33 mouse cellular contexts compared by ENCODE assay signal in the genomic region with DNA sequence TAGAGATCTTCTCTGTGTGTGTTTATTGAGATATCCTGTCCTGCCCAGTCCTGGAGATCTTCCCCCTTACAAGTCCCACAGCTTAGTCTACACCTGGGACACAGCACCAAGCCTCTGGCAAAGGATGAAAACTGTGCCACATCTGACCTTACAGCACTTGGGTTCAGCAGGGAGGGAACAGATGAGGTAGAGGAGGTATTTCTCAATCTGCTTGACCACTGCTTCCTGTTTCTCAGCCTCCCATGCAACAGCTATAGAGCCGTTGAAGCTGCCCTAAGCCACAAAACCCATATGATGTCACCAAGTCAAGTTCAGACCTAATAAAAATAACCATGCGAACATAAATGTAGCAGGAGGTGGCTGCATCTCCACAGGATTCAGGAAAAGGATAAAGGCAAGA. TPM values are rescaled to one million over a fixed set of nuclear protein-coding genes. Genes with fewer than 3 reads are reported as not detected.
A peak's percentile ranks its signal among the peaks of the same experiment; 100 is the strongest.
DNase-seq lines count a peak whose midpoint lies in the region; ATAC-seq lines count a peak whose summit lies in the region.
"Had no signal": no experiment of that assay in that cellular context is flagged by ENCODE, and none has a peak within 500 bp of the region (broad histone marks: within the 10 kb centered on the region; RNA-seq: fewer than 3 reads in every experiment).

No protein-coding gene starts in this region.

- H3K4me3 ChIP-seq in liver, embryonic 16.5 days (ENCODE audit: low read depth, low read length) = no peak overlapping the region
- no peak overlapping the region for H3K4me3 ChIP-seq in liver, embryonic 11.5 days (ENCODE audit: low read depth, low read length)
- H3K4me3 ChIP-seq: embryonic facial prominence, embryonic 13.5 days; erythroblast, embryonic 14.5 days; forebrain, embryonic 12.5 days; left cerebral cortex, adult 2 months; megakaryocyte, embryonic 14.5 days; midbrain, embryonic 13.5 days; myocyte had no signal

- peak; percentile 27; the same call in 1 of the 2 replicates for ATAC-seq in liver, embryonic 16.5 days (ENCODE audit: low read depth)
- ATAC-seq in liver, embryonic 11.5 days (replicated peaks; ENCODE audit: low FRiP score) = no peak
- ATAC-seq in megakaryocyte progenitor cell, adult 5-6 weeks (replicated peaks; ENCODE audit: poor library complexity) = peak; percentile 100
- ATAC-seq: hindbrain, postnatal 0 days; intestine, postnatal 0 days; midbrain, embryonic 13.5 days had no signal

- H3K9ac ChIP-seq in liver, embryonic 16.5 days (ENCODE audit: low read depth, low read length) = no peak overlapping the region
- H3K9ac ChIP-seq in liver, embryonic 11.5 days (ENCODE audit: low read depth, low read length) = no peak overlapping the region
- H3K9ac ChIP-seq: embryonic facial prominence, embryonic 13.5 days; forebrain, embryonic 12.5 days; lung, embryonic 14.5 days; midbrain, embryonic 13.5 days had no signal

- 8% methylated on average over 2 of the region's 2 CpGs for WGBS in liver, embryonic 16.5 days (ENCODE audit: insufficient replicate concordance)
- 34% methylated on average over 2 of the region's 2 CpGs for WGBS in liver, embryonic 11.5 days

- no peaks in the 10 kb centered on the region for H3K4me1 ChIP-seq in liver, embryonic 16.5 days (ENCODE audit: control insufficient read depth, low read depth, low read length)
- no peaks in the 10 kb centered on the region for H3K4me1 ChIP-seq in liver, embryonic 11.5 days (replicated peaks; ENCODE audit: control insufficient read depth, insufficient read depth, low read length)
- H3K4me1 ChIP-seq: embryonic facial prominence, embryonic 13.5 days; forebrain, embryonic 12.5 days; midbrain, embryonic 13.5 days had no signal

- no peak for DNase-seq in liver, embryonic 11.5 days (ENCODE audit: low spot score)
- DNase-seq in 416B (ENCODE audit: low read depth) = peak; percentile 96
- DNase-seq in c-Kit-positive CD71-negative TER-119-negative erythroid progenitor cells, embryonic 14.5 days (ENCODE audit: low read depth) = peak; percentile 31
- no peak for DNase-seq in gastrocnemius, postnatal 4 days (ENCODE audit: low spot score in 2 of 2)
- DNase-seq in adrenal gland, postnatal 36 days = no peak
- DNase-seq: adrenal gland, postnatal 25 days; cerebellum, adult 11 months; cerebellum, adult 9-11 months; gastrocnemius, postnatal 25 days; heart, postnatal 4 days; kidney, postnatal 4 days; lung, embryonic 14.5 days; right cerebral cortex, adult 18-20 months; right cerebral cortex, postnatal 4 days; thymus, adult 2 months; thymus, postnatal 4 days had no signal

- no peaks in the 10 kb centered on the region for H3K9me3 ChIP-seq in liver, embryonic 16.5 days (replicated peaks; ENCODE audit: control insufficient read depth, low read length)
- H3K9me3 ChIP-seq in liver, embryonic 11.5 days (ENCODE audit: control insufficient read depth, low read length) = no peaks in the 10 kb centered on the region
- H3K9me3 ChIP-seq: embryonic facial prominence, embryonic 13.5 days; forebrain, embryonic 12.5 days; megakaryocyte, embryonic 14.5 days; midbrain, embryonic 13.5 days had no signal

- no peak overlapping the region for H3K27ac ChIP-seq in liver, embryonic 16.5 days (ENCODE audit: low read length)
- no peak overlapping the region for H3K27ac ChIP-seq in liver, embryonic 11.5 days (ENCODE audit: low read depth, low read length)
- H3K27ac ChIP-seq: embryonic facial prominence, embryonic 13.5 days; forebrain, embryonic 12.5 days; hindbrain, postnatal 0 days; left cerebral cortex, adult 2 months; midbrain, embryonic 13.5 days had no signal

- H3K4me2 ChIP-seq in liver, embryonic 16.5 days (ENCODE audit: low read depth, low read length) = no peak overlapping the region
- no peak overlapping the region for H3K4me2 ChIP-seq in liver, embryonic 11.5 days
- H3K4me2 ChIP-seq: embryonic facial prominence, embryonic 13.5 days; forebrain, embryonic 12.5 days; lung, embryonic 14.5 days; midbrain, embryonic 13.5 days had no signal

- no peaks in the 10 kb centered on the region for H3K27me3 ChIP-seq in liver, embryonic 16.5 days (ENCODE audit: control insufficient read depth, insufficient read depth, low read depth, low read length)
- no peaks in the 10 kb centered on the region for H3K27me3 ChIP-seq in liver, embryonic 11.5 days (replicated peaks; ENCODE audit: control insufficient read depth, insufficient read depth, low read length)
- H3K27me3 ChIP-seq: embryonic facial prominence, embryonic 13.5 days; forebrain, embryonic 12.5 days; megakaryocyte, embryonic 14.5 days; midbrain, embryonic 13.5 days had no signal

- no peaks in the 10 kb centered on the region for H3K36me3 ChIP-seq in liver, embryonic 16.5 days (ENCODE audit: control insufficient read depth, insufficient read depth)
- H3K36me3 ChIP-seq in liver, embryonic 11.5 days (ENCODE audit: control insufficient read depth, insufficient read depth, low read length) = no peaks in the 10 kb centered on the region
- H3K36me3 ChIP-seq: embryonic facial prominence, embryonic 13.5 days; forebrain, embryonic 12.5 days; midbrain, embryonic 13.5 days had no signal

RNA-seq across cellular contexts. Expression of gene H2-M10.4, which starts 30.7 kb away (rescaled TPM):
- not detected in 2 replicates for polyA plus RNA-seq in liver, embryonic 16.5 days (2015; fragmentation: Nextera tagmentation; extraction: Ambion mirVana)
- not detected in 2 replicates for polyA plus RNA-seq in liver, embryonic 11.5 days (2014; fragmentation: Nextera tagmentation; extraction: Ambion mirVana)
- not detected in 2 replicates for total RNA-seq in megakaryocyte progenitor cell, adult 5-6 weeks (2015)
- not detected in 2 replicates for total RNA-seq in megakaryocyte progenitor cell, adult 5-6 weeks (2017)
- not detected for total RNA-seq in gastrocnemius, postnatal 4 days (2021)
- total RNA-seq in adrenal gland, postnatal 36 days (2021) = not detected
- total RNA-seq: adrenal gland, postnatal 25 days; gastrocnemius, postnatal 25 days; heart, postnatal 4 days; hindbrain, postnatal 0 days; left cerebral cortex, adult 2 months; left cerebral cortex, postnatal 36 days had no signal
- polyA plus RNA-seq: embryonic facial prominence, embryonic 13.5 days; erythroblast, embryonic 14.5 days; forebrain, embryonic 12.5 days; heart, embryonic 16.5 days; hindbrain, postnatal 0 days; intestine, postnatal 0 days; kidney, embryonic 16.5 days; limb, embryonic 14.5 days; lung, embryonic 14.5 days; midbrain, embryonic 13.5 days; myocyte; neural tube, embryonic 14.5 days; stomach, embryonic 16.5 days; thymus, adult 2 months had no signal

Comparison
In these comparisons a context has a peak if more than half of its experiments do, and no peak if none do; other contexts are left out.
1. DNase-seq: peak in 416B (single experiment) and c-Kit-positive CD71-negative TER-119-negative erythroid progenitor cells, embryonic 14.5 days (single experiment); none in liver, embryonic 11.5 days (single experiment), gastrocnemius, postnatal 4 days (0 of 2) and adrenal gland, postnatal 36 days (0 of 2).